In the genomic region with DNA sequence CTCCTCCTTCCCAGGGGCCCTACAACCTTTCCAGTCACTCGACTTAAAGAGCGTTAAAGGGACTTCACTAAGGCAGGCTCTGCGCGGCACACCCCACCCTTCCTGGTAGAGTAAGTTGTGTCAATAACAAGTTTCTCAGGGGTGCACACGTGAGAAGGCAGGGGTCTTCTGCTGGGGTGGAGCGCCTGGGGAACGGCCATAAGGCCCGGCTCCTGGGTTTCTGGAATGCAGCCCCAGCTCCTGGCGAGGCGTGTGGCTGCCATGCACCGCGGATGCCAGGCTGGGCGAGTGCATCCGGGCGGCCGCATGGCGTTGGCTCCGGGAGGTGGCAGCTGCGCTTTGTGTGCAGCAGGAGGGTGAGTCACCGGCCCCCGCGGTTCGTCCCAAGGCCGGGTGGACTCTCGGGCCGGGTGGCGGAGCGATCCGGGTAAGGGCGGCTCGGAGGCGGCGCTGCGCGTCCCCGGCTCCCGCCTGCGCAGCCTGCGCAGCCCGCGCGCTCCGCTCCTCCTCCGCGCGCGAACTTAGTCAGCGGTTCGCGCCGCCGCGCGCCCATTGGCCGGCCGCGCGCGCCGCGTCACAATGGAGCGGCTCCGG, we compare ENCODE assay signal across 8 mouse cellular contexts. TPM values are rescaled to one million over a fixed set of nuclear protein-coding genes. Genes with fewer than 3 reads are reported as not detected.
A peak's percentile ranks its signal among the peaks of the same experiment; 100 is the strongest.
DNase-seq lines count a peak whose midpoint lies in the region; ATAC-seq lines count a peak whose summit lies in the region.

A gene (plus strand): TSS at position 578 of the 594 bp plus-strand sequence.

- ATAC-seq in megakaryocyte, adult 5-6 weeks (ENCODE audit: poor library complexity, severe bottlenecking), result peak; percentile 81

- peak; percentile 69 for DNase-seq in adipocyte (ENCODE audit: low spot score)
- peak; percentile 79 for DNase-seq in embryo, embryonic 10 days (ENCODE audit: low spot score)
- DNase-seq in gastrocnemius, postnatal 10 days, result peak; percentile 84
- peak; percentile 89 for DNase-seq in induced T-regulatory cell, adult 2 months (ENCODE audit: low read depth)
- DNase-seq in left cerebral cortex, adult 8-10 months (ENCODE audit: low spot score in 2 of 2), result peak; percentile 59 to 86
- peak; percentile 88 for DNase-seq in right cerebral cortex, adult 18-20 months
- DNase-seq in urinary bladder, postnatal 10 days (ENCODE audit: low spot score), result peak; percentile 34

RNA-seq across cellular contexts. Expression of the gene that starts here (rescaled TPM):
- total RNA-seq in gastrocnemius, postnatal 10 days (2021), result 1 to 10 TPM; 6.9 to 7.0 TPM
- total RNA-seq in left cerebral cortex, adult 8-10 months (2022), result 10 to 100 TPM; 76.3 to 92.5 (median 83.1) TPM
- 19.9 and 23.7 TPM in 2 replicates for total RNA-seq in megakaryocyte, adult 5-6 weeks (2015)
- 8.1 and 9.6 TPM in 2 replicates for total RNA-seq in megakaryocyte, adult 5-6 weeks (2017)

Comparison
In these comparisons a context has a peak if more than half of its experiments do, and no peak if none do; other contexts are left out.
1. Peak in every context shown above with its lines: DNase-seq and ATAC-seq.
2. DNase-seq: peak in every context shown above with its lines; median percentile 89 in induced T-regulatory cell, adult 2 months; 88 in right cerebral cortex, adult 18-20 months; 84 in gastrocnemius, postnatal 10 days; 79 in embryo, embryonic 10 days; 72 in left cerebral cortex, adult 8-10 months; 69 in adipocyte; 34 in urinary bladder, postnatal 10 days.